Mouse (Mus musculus) lung, postnatal 14 days (tissue): ENCODE measurements around the gene Tob1.

Experiments used
- DNase-seq: peaks from one replicate; pipeline ENCODE4 v3.0.0; 2021

Tob1 gene

GRCm38 (mm10) chr11:94231821-94232552, 20.7 kb downstream of the Tob1 start:
- DNase-seq = no peak

GRCm38 (mm10) chr11:94233405-94233804, 22.2 kb downstream of the Tob1 start:
- no peak for DNase-seq

GRCm38 (mm10) chr11:94234380-94234779, 23.1 kb downstream of the Tob1 start:
- DNase-seq = no peak

GRCm38 (mm10) chr11:94234857-94235256, 23.6 kb downstream of the Tob1 start:
- no peak for DNase-seq

GRCm38 (mm10) chr11:94236074-94236473, 24.8 kb downstream of the Tob1 start:
- peak; percentile 73 for DNase-seq

GRCm38 (mm10) chr11:94238786-94239185, 27.5 kb downstream of the Tob1 start:
- DNase-seq = no peak

GRCm38 (mm10) chr11:94239706-94240105, 28.5 kb downstream of the Tob1 start:
- DNase-seq = no peak

GRCm38 (mm10) chr11:94242760-94243421, 31.6 kb downstream of the Tob1 start:
- peak; percentile 24 for DNase-seq

GRCm38 (mm10) chr11:94243422-94244180, 32.3 kb downstream of the Tob1 start:
- no peak for DNase-seq

GRCm38 (mm10) chr11:94244385-94244784, 33.1 kb downstream of the Tob1 start:
- DNase-seq = no peak

- DNase-seq = no peak
Observed at GRCm38 (mm10) chr11:94245955-94246788, 34.9 kb downstream of the Tob1 start, which contains the start of gene Wfikkn2. Gene Wfikkn2 (minus strand): TSS chr11:94246005.

GRCm38 (mm10) chr11:94246789-94247061, 35.5 kb downstream of the Tob1 start:
- DNase-seq = no peak

- no peak for DNase-seq
Observed at GRCm38 (mm10) chr11:94253156-94253555, 41.9 kb downstream of the Tob1 start.

- no peak for DNase-seq
Observed at GRCm38 (mm10) chr11:94253691-94254090, 42.4 kb downstream of the Tob1 start.

- no peak for DNase-seq
Observed at GRCm38 (mm10) chr11:94255733-94256132, 44.5 kb downstream of the Tob1 start.

- DNase-seq = no peak
Observed at GRCm38 (mm10) chr11:94257987-94258386, 46.7 kb downstream of the Tob1 start.

- no peak for DNase-seq
Observed at GRCm38 (mm10) chr11:94259814-94260213, 48.6 kb downstream of the Tob1 start.

- no peak for DNase-seq
Observed at GRCm38 (mm10) chr11:94261585-94262370, 50.5 kb downstream of the Tob1 start.
